Mouse (Mus musculus) Patski (cell line): ENCODE data around the gene Coa3. TPM values are rescaled to one million over a fixed set of nuclear protein-coding genes. Genes with fewer than 3 reads are reported as not detected.

ENCODE experiments used
- ATAC-seq: fragments of 100-300 bp; one replicate; pipeline ENCODE4 v1.8.0; 2021
- CTCF ChIA-PET: fragments of 350-600 bp; sonication (Branson Sonifier 250); formaldehyde crosslinking; loops from one replicate; lab custom pipeline; 2022; ENCODE audit warnings: inconsistent platforms; lab: Charles Lee
- POLR2A ChIA-PET: fragments of 350-600 bp; sonication (Branson Sonifier 250); formaldehyde crosslinking; loops from one replicate; lab custom pipeline; 2022; ENCODE audit warnings: antibody characterized with exemption, inconsistent platforms; lab: Charles Lee
- DNase-seq: peaks from one replicate; pipeline ENCODE4 v3.0.0-alpha.2; 2011; ENCODE audit warnings: low read depth, low spot score
- H3K27me3 ChIP-seq: fragments of 371-371 bp; one replicate; pipeline ENCODE4 v1.5.1; 2021
- CTCF ChIP-seq: fragments of 100-300 bp; IDR thresholded peaks from one replicate; pipeline ENCODE4 v1.5.1; 2021
- in situ Hi-C: fragments of 300-500 bp; cut with MboI; formaldehyde crosslinking; loops from 3 replicates; pipeline ENCODE4 v1.11.1; 2018; ENCODE audit warnings: low pct_unique_long_range_greater_than_20kb, mixed read lengths
- polyA plus RNA-seq: library from polyadenylated mRNA; unstranded; gene quantifications from one replicate; pipeline ENCODE4 v1.2.3, GENCODE M21; 2021

The Coa3 gene
- polyA plus RNA-seq, 1 experiment from 2014 or later = 118 TPM

DNA sequence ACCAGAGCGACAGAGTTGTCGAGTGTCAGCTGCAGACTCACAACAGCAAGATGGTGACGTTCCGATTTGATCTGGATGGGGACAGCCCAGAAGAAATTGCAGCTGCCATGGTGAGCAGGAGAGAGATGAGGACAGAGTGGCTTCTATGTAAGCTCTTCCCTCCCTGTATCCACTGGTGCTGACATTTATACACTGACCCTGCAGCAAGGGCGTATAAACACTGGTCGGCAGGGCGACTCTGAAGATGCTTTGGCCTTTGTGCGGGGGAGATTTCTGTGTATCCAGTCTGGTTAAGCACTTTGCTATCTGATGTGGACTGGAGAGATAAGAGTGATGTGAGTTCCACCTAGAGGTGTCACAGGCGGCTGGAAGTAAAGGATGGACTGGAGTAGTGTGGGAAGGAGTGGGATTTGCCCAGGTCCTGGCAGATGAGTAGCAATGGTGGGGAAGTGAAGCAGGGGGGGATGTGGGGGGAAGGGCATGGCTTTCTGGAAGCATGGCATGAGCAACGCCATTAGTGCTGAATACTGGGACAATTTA, 9.3 kb downstream of the Coa3 start:
- CTCF ChIA-PET = no interaction called here
- no peak for ATAC-seq
- H3K27me3 ChIP-seq = no peaks in the 10 kb centered on the region

GRCm38 (mm10) chr11:101265906-101266305, 13.0 kb downstream of the Coa3 start:
- H3K27me3 ChIP-seq = no peaks in the 10 kb centered on the region
- in situ Hi-C loops = no loop called here
- CTCF ChIA-PET = interaction anchor here (0.8 kb wide), 1 partner anchor 129 kb away, joined by 3 read pairs; no protein-coding TSS in a partner anchor
- DNase-seq (no peak), ATAC-seq (no peak)
- no peak for TF ChIP-seq CTCF
- POLR2A ChIA-PET = interaction anchor here (1.1 kb wide), 1 partner anchor 12 kb away, joined by 3 read pairs; the partner anchor contains the start of gene Vps25

More for the DNA sequence above, 9.3 kb downstream of the Coa3 start:
- no peak for TF ChIP-seq CTCF
- in situ Hi-C loops = no loop called here
- POLR2A ChIA-PET = interaction anchor here (0.7 kb wide), 1 partner anchor 20 kb away, joined by 3 read pairs; no protein-coding TSS in a partner anchor
- no peak for DNase-seq

DNA sequence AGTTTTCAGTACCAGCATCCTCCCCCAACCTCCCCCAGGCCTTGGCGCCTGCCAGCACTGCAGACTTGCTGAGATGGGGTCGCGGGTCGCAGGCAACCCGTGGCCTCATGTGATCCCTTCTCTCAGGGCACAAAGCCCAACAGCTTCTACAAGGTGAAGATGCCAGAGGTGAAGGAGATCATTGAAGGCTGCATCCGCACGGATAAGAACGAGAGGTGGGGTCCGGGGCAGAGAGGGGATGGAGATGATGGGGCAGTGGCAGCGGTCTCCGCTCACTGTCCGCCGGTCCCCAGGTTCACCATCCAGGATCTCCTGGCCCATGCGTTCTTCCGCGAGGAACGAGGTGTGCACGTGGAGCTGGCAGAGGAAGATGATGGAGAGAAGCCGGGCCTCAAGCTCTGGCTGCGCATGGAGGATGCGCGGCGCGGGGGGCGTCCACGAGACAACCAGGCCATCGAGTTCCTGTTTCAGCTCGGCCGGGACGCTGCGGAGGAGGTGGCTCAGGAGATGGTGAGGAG, 13.9 kb downstream of the Coa3 start:
- in situ Hi-C loops = no loop called here
- H3K27me3 ChIP-seq = no peaks in the 10 kb centered on the region
- ChIA-PET CTCF (no interaction called here), POLR2A (no interaction called here)
- ATAC-seq (no peak), DNase-seq (no peak)
- TF ChIP-seq CTCF = no peak

- ChIA-PET CTCF (no interaction called here), POLR2A (no interaction called here)
- ATAC-seq = no peak
- in situ Hi-C loops = no loop called here
- no peaks in the 10 kb centered on the region for H3K27me3 ChIP-seq
- no peak for DNase-seq
- TF ChIP-seq CTCF = no peak
Observed at GRCm38 (mm10) chr11:101263989-101264280, 15.0 kb downstream of the Coa3 start.

- no peak for TF ChIP-seq CTCF
- ChIA-PET POLR2A (no interaction called here), CTCF (no interaction called here)
- no peaks in the 10 kb centered on the region for H3K27me3 ChIP-seq
- ATAC-seq (no peak), DNase-seq (no peak)
- in situ Hi-C loops = no loop called here
Observed at GRCm38 (mm10) chr11:101263138-101263988, 15.6 kb downstream of the Coa3 start.

DNA sequence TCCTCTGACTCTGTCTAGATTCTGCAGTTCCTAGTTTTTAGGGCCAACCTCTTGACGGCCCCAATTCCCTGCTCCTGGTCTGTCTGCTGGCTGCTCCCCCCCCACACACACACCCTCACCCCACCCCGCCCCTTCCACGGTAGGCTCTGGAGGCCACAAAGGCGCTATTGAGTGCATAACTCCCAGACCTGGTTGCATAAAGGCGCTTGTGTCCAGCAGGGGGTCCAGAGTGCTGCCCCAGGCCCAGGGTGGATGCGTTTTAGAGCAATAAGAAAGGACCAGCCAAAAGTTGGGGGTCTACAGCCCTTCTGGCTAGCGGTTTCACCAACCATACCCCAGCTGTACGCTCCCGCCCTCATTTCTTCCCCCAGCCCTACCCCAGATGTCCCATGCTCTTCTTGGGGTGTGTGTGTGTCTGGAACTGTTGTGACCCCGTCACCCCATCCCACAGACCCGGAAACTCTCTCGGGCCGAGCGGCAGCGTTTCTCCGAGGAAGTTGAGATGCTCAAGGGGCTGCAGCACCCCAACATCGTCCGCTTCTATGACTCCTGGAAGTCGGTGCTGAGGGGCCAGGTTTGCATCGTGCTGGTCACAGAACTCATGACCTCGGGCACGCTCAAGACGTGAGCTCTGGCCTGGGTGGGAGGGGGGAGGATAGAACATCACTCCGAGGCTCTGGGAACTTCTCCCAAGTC, 16.5 kb downstream of the Coa3 start:
- no peak for ATAC-seq
- no peak for TF ChIP-seq CTCF
- in situ Hi-C loops = no loop called here
- CTCF ChIA-PET = no interaction called here
- no peak for DNase-seq
- no peaks in the 10 kb centered on the region for H3K27me3 ChIP-seq
- POLR2A ChIA-PET = no interaction called here

DNA sequence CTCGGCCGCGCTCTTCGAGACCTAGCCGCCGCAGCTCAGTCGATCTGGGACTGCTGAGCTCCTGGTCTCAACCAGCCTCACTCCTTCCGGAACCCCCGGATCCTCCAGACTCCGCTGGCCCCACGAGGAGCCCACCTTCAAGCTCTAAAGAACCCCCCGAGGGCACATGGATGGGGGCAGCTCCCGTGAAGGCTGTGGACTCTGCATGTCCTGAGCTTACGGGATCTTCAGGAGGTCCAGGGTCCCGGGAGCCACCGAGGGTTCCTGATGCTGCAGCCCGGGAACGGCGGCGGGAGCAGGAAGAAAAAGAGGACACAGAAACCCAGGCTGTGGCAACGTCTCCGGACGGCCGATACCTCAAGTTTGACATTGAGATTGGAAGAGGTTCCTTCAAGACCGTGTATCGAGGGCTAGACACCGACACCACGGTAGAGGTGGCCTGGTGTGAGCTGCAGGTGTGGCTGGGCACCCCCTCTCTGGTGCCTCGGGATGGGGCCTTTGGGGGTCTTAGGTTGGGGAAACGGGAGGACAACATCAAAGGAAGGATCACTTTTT, 18.0 kb downstream of the Coa3 start:
- ChIA-PET POLR2A (interaction anchor here (0.6 to 4.8 kb wide), 7 partner anchors 8 to 41 kb away, joined by 3 to 51 read pairs (median 4); partner anchors contain the start of genes Becn1, Cntd1 and Coa3), CTCF (interaction anchor here (1.5 to 2.6 kb wide), 2 partner anchors 41 to 45 kb away, joined by 3 to 17 read pairs; partner anchors contain the start of gene Becn1)
- in situ Hi-C loops = no loop called here
- TF ChIP-seq CTCF = no peak
- DNase-seq (no peak), ATAC-seq (peak; percentile 7)
- H3K27me3 ChIP-seq = no peaks in the 10 kb centered on the region

DNA sequence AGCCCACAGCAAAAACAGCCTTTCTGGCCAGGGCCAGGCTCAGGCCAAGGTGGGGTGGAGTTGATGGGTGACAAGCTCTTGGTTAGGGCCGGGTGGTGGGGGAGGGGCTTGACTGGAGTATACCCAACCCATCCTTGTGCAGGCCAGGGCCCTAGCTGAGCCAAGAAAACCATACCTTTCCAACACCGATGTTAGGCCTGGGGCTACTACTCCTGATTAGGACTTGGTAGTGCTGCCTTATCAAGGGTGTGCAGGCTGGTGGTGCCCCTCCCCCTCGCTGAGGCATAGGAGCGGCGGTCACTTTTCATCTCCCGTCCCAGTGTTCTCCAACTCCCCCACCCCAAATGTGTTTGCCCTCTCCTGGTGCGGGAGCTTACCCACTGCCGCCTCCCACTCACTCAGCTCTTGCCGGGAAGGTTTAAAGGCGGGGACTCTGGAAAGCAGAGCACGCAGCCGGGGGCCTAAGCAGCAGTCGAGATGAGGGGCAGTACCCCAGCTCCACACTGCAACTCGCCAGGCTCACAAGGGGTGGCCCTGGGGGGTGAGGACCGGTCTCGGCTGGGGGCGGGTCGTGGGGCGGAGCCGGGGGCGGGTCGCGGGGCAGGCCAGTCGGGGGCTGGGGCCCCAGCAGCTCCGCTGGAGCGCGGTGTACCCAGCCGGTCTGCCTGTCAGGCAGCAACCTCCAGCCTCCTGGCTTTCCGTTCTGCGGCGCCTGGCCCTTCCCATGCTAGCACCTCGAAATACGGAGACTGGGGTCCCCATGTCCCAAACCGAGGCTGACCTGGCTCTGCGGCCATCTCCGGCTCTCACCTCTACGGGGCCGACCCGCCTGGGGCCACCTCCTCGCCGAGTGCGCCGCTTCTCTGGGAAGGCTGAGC, 18.7 kb downstream of the Coa3 start, which contains the start of gene Wnk4:
Wnk4 (plus strand) TSS at position 620 of the 878 bp plus-strand sequence.
- POLR2A ChIA-PET = interaction anchor here (0.6 to 4.8 kb wide), 10 partner anchors 12 to 383 kb away, joined by 3 to 51 read pairs (median 4); partner anchors contain the start of genes Becn1, Cntd1, Coa3 and Mlx
- in situ Hi-C loops = no loop called here
- H3K27me3 ChIP-seq = no peaks in the 10 kb centered on the region
- peak; percentile 72 for ATAC-seq
- CTCF ChIA-PET = interaction anchor here (0.7 to 2.6 kb wide), 4 partner anchors 18 to 44 kb away, joined by 3 to 17 read pairs (median 3); partner anchors contain the start of gene Becn1
- DNase-seq = peak; percentile 28
- no peak for TF ChIP-seq CTCF

DNA sequence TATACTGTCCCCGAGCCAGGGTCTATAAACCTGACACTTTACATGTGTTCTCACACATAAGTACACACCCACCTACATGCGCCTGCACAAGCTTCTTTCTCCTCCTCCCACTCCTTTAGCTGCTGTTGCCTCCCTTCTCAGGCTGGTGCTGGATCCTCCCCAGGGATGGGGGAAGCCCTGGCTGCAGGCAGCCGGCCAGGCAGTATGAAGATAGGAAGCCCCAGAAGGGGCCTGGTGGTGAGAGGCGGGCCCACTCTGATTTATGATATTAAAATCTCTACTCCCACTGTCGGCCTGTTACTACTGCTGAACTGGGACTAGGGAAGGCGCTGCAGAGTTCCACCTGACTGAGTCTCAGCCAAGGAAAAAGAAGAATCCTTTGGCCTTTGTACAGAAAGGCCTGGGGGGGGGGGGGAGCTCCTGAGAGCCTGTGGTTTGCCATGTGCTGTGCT, 19.6 kb downstream of the Coa3 start:
- CTCF ChIA-PET = interaction anchor here (0.7 to 2.6 kb wide), 5 partner anchors 18 to 43 kb away, joined by 3 to 17 read pairs (median 3); partner anchors contain the start of gene Becn1
- no peak for TF ChIP-seq CTCF
- in situ Hi-C loops = no loop called here
- no peaks in the 10 kb centered on the region for H3K27me3 ChIP-seq
- DNase-seq (peak; percentile 59), ATAC-seq (peak; percentile 32)
- POLR2A ChIA-PET = interaction anchor here (0.6 to 4.8 kb wide), 8 partner anchors 13 to 384 kb away, joined by 3 to 51 read pairs (median 5); partner anchors contain the start of genes Becn1, Cntd1, Coa3 and Mlx
